Mouse (Mus musculus) liver, embryonic 14.5 days (tissue): ENCODE data around the gene Esrrg.

ENCODE experiments used
- CTCF ChIP-seq: IDR thresholded peaks from 2 replicates; pipeline ENCODE4 v1.5.1; 2016; ENCODE audit warnings: antibody characterized with exemption, low read depth, control low read depth
- EP300 ChIP-seq: IDR thresholded peaks from 2 replicates; pipeline ENCODE4 v1.6.1; 2016; ENCODE audit warnings: antibody characterized with exemption, low read depth

GRCm38 (mm10) chr1:188260259-188261107 lies 651.9 kb downstream of the Esrrg start:
- TF ChIP-seq EP300 (no peak), CTCF (no peak)
